Mouse (Mus musculus) kidney, postnatal 14 days (tissue): ENCODE data around the gene Pgm2.

ENCODE experiments used
- DNase-seq: peaks from one replicate; pipeline ENCODE4 v3.0.0; 2022; ENCODE audit warnings: mixed read lengths

The Pgm2 gene

DNA sequence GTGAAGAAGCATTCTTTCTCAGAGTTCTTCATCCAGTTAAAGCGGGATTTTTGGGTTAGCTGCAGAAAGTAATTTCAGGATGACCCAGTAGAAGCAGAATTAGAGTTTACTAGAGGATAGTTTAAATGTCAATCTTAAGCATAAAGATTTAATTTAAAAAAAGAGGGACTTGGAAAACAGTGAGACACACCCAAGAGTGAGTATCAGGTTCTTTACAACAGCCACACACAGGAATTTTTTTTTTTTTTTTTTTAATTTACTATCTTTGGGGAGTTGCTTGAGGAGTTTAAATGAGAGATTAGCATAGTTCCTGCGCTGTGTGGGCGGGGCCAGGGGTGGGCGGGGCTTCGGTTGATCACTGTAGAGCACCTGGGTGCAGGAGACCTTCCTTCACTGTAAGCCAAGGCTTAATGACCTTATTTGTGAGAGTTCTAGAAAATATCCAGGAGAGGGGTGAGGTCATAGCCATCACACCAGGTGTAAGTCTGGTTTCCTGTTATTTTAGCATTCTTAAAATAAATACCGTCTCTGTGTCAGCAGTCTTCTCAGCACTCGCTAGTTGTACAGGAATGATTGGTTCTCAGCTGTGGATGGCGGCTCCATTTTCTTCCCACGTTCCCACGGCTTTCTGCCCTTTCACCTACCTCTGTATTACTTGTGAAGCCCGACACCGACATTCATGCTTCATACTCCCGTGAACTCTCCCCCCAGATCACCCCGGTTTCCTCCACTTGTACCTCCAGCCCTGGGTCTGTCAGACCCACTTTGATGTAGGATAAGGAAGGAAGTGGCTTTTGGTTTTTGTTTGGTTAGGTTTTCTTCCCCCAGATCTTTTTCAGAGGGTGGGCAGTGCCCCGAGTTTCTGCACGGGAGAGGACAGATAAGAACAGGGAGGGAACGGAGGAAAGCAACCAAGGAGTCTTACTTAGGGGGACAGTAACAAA is 56.7 kb downstream of the Pgm2 start:
- DNase-seq: no peak

DNA sequence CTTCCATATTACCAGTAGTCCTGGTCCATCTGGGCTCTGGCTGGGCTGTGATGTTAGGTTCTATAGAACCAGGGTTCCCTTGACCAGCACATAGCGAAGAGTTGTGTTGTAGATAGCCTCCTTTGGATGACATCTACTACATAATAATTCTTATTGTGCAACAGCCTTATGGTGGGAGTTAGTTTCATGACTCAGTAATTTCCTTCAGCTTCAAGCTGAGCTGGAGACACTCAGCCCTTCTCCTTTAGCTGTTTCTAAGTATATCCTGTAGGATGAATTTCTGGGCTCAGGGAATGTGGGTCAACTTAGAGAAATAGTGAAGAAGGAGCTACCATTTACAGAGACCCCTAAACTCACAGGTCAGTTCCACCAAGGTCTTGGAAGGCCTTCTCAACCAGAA is 60.6 kb downstream of the Pgm2 start:
- no peak for DNase-seq

DNA sequence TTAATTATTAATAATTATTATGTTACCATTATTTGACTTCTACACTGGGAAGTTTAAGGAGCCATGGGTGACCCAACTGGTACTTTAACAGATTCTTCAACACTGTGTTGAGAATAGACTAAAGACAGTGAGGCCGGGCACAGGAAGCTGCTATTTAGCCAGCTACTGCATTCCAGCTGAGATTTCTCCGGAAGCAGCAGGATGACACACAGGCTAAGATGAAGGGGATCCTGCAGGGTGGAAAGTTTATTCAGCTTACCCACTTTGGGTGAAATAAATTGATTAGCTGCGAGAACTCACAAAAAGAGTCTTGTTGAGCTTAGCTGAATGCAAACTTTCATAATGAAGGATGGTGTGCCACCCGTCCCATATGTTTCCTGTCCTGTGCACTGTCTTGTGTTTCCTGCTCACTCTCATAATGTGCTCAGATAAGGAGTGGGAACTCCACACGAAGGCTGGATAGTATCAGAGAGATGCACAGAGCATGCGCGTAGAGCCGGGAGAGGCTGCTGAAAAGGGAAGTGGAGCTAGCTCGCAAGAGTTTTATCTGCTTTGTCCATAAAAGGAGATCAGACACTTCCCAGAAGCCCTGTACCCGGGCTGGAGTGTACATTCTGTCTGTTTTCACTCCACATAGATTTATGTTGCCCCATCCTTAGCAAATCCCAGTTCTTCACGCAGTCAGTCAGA is 63.3 kb downstream of the Pgm2 start, which contains the start of gene Tbc1d1:
Gene Tbc1d1 (plus strand): TSS at position 445 of the 690 bp plus-strand sequence.
- peak; percentile 80 for DNase-seq

- peak; percentile 64 for DNase-seq
Observed at GRCm38 (mm10) chr5:64156579-64156978, 63.8 kb downstream of the Pgm2 start.

DNA sequence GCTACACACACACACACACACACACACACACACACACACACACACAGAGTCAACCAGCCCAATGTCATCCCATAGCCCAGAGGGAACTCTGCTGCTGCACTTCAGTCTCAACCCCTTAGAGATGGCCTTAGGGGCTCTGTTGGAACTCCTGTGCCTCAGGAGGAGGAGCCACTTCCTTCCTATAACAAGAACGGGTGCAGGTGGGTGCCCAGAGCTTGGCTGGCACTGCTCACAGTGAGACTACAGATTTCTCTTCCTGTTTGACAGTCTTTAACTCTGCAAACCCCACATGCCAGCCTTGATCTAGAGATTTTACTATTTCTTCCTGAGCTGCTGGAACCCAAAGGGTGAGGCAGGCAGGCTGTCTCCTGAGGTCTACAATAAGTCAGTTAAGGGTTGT is 65.2 kb downstream of the Pgm2 start:
- DNase-seq: no peak

DNA sequence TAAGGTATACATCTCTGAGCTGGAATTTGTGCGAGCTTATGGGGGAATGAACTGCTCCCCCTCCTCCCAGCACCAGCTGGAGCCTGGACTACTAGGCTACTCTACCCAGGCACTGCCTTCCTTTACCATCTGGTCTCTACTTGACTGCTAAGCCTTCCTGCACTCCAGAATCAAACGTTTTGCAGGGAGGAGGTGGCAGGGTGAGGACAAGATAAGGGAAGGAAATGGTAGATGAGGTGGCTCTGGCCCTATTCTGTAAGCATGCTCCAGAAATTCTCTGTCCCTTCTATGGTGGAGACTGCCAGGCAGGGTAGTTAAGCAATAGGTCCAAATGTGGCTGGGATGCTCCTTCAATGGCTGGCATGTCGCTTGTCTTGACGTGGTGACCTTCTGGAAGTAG is 65.8 kb downstream of the Pgm2 start:
- no peak for DNase-seq

DNA sequence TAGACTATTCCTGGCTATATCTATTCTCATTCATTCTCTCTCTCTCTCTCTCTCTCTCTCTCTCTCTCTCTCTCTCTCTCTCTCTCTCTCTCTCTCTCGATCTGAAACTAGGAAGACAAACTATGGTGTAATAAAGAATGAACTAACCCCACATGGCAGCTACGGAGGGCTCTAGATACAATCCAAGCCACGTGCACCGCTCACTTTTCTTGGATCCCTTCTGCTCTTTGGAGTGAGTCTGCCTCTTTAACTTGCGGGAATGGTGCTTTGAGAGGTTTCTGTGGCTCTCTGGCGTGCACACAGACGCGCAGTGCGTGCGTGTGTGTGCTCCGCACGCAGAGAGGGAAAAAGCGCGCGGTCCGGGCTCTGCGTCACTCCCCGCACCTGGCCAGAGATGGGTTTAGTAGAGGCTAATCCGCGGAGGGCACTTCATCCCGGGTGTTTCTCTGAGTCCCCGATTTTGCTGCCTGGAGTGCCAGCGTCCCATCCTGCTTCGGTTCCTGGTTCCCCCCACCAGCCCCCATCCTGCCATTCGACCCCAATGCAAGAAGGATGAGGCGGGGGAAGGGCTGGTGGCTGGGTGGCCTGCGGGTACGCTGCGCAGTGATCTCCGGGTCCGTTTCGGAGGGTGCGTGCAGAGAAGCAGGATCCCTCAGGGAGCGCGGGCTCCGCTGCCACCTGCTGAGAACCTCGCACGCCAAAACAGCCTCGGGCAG is 66.5 kb downstream of the Pgm2 start:
- no peak for DNase-seq

DNA sequence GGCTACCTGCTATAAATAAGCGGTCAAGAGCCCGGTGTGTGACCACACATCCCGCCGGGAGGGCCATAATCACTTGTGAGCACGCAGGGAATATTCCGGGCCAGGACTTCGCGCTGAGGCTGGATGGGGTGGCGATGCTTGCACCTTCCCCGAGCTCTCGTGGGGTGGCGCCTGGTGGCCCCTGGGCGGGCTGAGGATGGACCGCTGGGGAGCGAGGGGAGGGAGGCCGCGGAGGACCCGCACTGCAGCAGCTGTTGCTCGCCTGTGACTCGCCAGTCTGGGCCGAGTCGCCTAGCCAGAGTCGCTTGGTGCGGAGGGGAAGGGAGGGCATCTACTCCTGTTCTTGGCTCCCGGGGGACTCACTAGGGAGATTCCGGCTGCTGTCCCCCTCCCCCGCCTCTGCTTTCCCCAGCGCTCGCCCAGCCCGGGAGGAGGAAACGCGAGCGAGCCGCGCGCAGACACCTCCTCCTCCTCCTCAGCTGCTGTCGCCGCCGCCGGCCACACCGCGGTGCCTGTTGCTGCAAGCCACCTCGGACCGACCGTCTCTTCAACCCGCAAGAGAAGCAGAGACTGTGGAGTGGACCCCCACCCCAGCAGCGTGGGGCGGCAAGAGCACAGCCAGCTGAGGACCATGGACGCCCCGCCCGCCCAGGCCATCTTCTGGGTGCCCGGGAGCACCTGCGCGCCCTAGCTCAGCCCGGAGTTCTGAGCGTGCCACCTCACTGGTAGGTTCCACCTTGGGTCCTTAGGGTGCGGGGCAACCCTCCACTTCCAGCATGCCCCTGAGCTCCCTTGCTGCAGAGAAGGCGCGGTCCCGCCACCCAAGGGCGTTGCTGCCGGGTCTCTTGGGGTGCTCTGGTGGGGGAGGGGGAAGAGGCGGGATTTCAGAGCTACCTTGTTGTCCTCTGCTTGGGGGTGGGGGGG is 67.3 kb downstream of the Pgm2 start:
- peak; percentile 71 for DNase-seq

GRCm38 (mm10) chr5:64160705-64161391 is 68.1 kb downstream of the Pgm2 start:
- DNase-seq: peak; percentile 23

DNA sequence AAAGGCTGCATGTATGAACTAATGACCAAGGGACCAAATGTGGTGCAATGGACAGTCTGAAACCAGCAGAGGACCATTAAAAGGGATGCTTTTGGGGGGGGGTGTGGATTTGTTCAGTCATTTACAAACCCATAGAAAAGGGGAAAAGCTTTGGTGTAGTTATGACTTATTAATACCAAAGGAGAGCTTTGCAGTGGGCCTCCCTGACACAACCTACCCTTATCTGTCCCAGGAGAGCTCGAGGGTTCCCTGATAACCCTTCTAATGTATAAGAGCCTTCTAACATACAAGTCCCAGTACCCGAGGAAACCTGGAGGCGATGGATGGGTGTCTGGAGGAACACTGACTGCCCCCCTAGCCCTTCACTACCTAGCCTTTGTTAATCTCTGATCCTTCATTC is 69.2 kb downstream of the Pgm2 start:
- no peak for DNase-seq

GRCm38 (mm10) chr5:64162582-64162981 is 69.8 kb downstream of the Pgm2 start:
- DNase-seq: no peak

DNA sequence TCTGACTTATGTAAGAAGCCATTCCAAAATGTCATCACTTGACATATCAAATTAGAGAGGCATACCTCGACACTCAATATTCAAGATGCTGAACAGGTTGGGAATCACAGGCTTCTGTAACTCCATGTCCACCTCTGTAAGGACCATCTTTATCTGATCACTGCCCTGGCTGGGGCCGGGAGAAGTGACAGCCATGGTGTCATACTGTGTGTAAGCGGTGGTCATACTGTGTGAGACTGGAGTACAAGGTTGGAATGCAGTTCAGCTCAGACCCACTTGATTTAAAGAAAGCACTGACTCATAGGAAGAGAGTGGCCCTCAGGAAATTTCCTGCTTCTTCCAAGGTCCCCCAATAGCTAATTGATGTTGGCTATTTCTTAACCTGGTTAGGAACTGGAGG is 71.7 kb downstream of the Pgm2 start:
- no peak for DNase-seq

DNA sequence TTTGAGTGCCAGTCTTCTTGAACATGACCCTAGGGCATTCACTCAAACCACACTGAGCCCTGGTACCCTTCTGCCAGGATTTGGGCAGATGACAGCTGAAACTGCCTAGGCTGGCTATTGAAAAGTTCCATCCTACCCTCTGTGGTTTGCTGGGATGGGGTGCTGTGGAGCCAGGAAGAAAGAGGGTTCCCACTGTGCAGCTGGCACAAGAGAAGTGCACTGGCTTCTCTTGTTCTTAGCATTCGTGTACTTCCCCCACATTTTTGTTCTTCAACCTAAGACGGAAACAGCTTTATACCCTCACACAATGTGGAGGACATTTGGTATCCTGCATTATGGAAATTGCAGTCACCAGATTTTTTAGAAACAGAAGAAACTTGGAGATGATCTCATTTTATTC is 73.1 kb downstream of the Pgm2 start:
- DNase-seq: no peak

- no peak for DNase-seq
Observed at GRCm38 (mm10) chr5:64168990-64169540, 76.3 kb downstream of the Pgm2 start.

GRCm38 (mm10) chr5:64172884-64173283 is 80.1 kb downstream of the Pgm2 start:
- DNase-seq: no peak

DNA sequence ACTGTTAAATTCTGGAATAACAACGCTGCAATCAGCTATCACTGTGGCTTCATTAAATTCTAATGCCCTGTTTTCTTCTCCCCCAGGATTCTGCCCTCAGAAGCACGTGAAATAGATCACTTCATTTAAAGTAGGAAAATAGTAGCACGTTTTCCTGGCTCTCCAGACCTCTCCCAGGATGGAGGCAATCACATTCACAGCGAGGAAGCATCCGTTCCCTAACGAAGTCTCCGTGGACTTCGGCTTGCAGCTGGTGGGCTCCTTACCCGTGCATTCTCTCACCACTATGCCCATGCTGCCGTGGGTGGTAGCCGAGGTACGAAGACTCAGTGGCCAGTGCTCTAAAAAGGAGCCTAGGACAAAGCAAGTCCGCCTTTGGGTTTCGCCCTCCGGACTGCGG is 80.6 kb downstream of the Pgm2 start:
- no peak for DNase-seq

DNA sequence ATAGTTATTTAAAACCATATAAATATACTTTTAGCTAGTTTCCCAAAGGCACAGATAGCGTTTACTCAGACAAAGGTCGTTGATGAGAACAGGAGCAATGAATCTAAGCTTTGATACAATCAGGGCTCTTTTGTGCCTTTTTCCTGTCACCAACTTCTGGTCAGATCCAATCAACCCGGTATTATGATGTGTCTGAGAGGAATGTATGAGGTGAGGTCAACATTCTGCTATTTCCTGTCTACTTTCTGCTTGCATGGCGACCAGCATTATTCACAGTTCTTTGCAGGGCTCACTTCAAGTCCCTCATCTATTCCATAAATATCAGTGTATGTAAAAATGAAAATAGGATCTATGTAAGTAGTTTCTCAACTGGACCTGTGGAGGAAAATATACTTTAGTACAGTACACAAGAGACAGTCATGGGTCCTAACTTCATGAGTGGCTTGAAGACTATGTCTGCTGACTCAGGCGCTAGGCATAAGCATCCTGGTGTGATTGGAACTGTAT is 81.7 kb downstream of the Pgm2 start:
- no peak for DNase-seq
